ENCODE assay signal across 8 mouse cellular contexts in the genomic region with DNA sequence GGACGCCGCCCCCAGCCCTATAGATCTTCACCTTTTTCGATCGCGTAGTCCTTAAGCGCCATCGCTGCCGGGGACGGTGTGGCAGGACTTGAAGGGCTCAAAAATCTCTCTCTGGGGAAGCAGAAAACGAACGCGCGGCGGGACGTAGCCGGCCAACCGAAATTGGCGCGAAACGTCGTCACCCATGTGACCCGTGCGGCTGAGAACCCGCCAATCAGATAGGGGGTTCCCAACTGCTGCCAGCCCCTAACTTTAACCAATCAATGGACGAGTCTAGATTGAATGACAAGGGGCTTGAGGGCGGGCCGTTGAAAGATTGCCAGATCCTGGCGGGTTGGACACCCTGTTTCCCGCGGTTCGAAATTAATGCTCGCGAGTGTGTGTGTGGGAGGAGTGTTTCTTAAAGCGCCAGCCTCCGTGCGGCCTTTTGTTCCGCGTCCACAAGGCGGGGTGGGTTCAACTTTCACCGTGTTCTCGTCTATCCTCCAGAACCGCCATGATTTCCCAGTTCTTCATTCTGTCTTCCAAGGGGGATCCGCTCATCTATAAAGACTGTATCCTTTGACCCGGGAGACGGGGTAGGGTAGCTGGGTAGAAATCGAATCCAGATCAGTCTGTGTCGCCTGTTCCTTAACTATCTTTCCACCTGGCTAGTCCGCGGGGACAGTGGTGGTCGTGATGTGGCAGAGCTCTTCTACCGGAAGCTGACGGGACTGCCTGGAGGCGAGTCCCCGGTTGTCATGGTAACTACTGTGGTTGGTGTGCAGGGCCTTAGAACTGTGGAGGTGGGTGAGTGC. TPM values are rescaled to one million over a fixed set of nuclear protein-coding genes. Genes with fewer than 3 reads are reported as not detected.
DNase-seq lines count a peak whose midpoint lies in the region; ATAC-seq and TF ChIP-seq lines count a peak whose summit lies in the region.

Ap4m1 (plus strand) TSS at position 308 of the 797 bp plus-strand sequence.
Mcm7 (minus strand) TSS at position 728 of the 797 bp plus-strand sequence.

- no peak for TF ChIP-seq CTCF in bone marrow macrophage, adult 2 months (IDR thresholded peaks at IDR 0.05; ENCODE audit: low read depth, low read length)
- TF ChIP-seq CTCF in embryonic fibroblast, embryonic 13.5 days (IDR thresholded peaks at IDR 0.05; ENCODE audit: borderline replicate concordance, insufficient read depth, low read length): no peak

- ATAC-seq in kidney, embryonic 14.5 days (ENCODE audit: low FRiP score, low TSS enrichment): peak; percentile 91
- ATAC-seq in limb, embryonic 15.5 days (ENCODE audit: insufficient number of reproducible peaks, low FRiP score, low TSS enrichment, low read depth): peak; percentile 91

- TF ChIP-seq POLR2A in bone marrow macrophage, adult 2 months (IDR thresholded peaks at IDR 0.05; ENCODE audit: borderline replicate concordance, low read depth, low read length): no peak; the same call in 1 of the 2 replicates
- peak; percentile 62 for TF ChIP-seq POLR2A in embryonic fibroblast, embryonic 13.5 days (IDR thresholded peaks at IDR 0.05; ENCODE audit: low read depth, low read length)

- H3K27ac ChIP-seq in bone marrow macrophage, adult 2 months (ENCODE audit: insufficient read depth, low read depth, low read length): peak within 1 kb of the TSS; percentile 85
- peak within 1 kb of the TSS; percentile 91 for H3K27ac ChIP-seq in embryonic fibroblast, embryonic 13.5 days (ENCODE audit: insufficient read depth, low read length)
- peak within 1 kb of the TSS; percentile 98 for H3K27ac ChIP-seq in kidney, embryonic 14.5 days (ENCODE audit: low read depth, low read length)
- H3K27ac ChIP-seq in limb, embryonic 15.5 days: peak within 1 kb of the TSS; percentile 94

- under 1% methylated on average over 54 of the region's 54 CpGs for WGBS in kidney, embryonic 14.5 days
- under 1% methylated on average over 54 of the region's 54 CpGs for WGBS in limb, embryonic 15.5 days

- DNase-seq in A20 (ENCODE audit: low read depth, low spot score): peak; percentile 97
- peak; percentile 99 for DNase-seq in heart, adult 9 months (ENCODE audit: low spot score in 2 of 2)
- peak; percentile 95 to 97 for DNase-seq in monocyte, adult 2 months (ENCODE audit: low read depth in 1 of 2, low spot score in 2 of 2)
- DNase-seq in spleen, postnatal 36 days (ENCODE audit: low spot score in 2 of 2): peak; percentile 93 to 96

- H3K36me3 ChIP-seq in kidney, embryonic 14.5 days (ENCODE audit: control insufficient read depth, insufficient read depth, low read length): peaks cover 61% of the 10 kb centered on the region
- H3K36me3 ChIP-seq in limb, embryonic 15.5 days: peaks cover 53% of the 10 kb centered on the region

- peak within 1 kb of the TSS; percentile 80 for H3K4me2 ChIP-seq in kidney, embryonic 14.5 days (replicated peaks; ENCODE audit: low read depth, low read length)
- peak within 1 kb of the TSS; percentile 88 for H3K4me2 ChIP-seq in limb, embryonic 15.5 days

- peak within 1 kb of the TSS; percentile 78 for H3K4me3 ChIP-seq in bone marrow macrophage, adult 2 months (ENCODE audit: insufficient read depth, low read length)
- peak within 1 kb of the TSS; percentile 94 for H3K4me3 ChIP-seq in embryonic fibroblast, embryonic 13.5 days (ENCODE audit: insufficient read depth, low read length)
- H3K4me3 ChIP-seq in kidney, embryonic 14.5 days (ENCODE audit: low read length): peak within 1 kb of the TSS; percentile 82
- H3K4me3 ChIP-seq in limb, embryonic 15.5 days: peak within 1 kb of the TSS; percentile 83

- H3K9me3 ChIP-seq in kidney, embryonic 14.5 days (ENCODE audit: control insufficient read depth, low read length): no peaks in the 10 kb centered on the region
- no peaks in the 10 kb centered on the region for H3K9me3 ChIP-seq in limb, embryonic 15.5 days

- no peaks in the 10 kb centered on the region for H3K27me3 ChIP-seq in kidney, embryonic 14.5 days (ENCODE audit: control insufficient read depth, insufficient read depth, low read length)
- H3K27me3 ChIP-seq in limb, embryonic 15.5 days: no peaks in the 10 kb centered on the region

- peak within 1 kb of the TSS; percentile 89 for H3K9ac ChIP-seq in kidney, embryonic 14.5 days (ENCODE audit: low read depth, low read length)
- H3K9ac ChIP-seq in limb, embryonic 15.5 days: peak within 1 kb of the TSS; percentile 71

- peaks cover 25% of the 10 kb centered on the region for H3K4me1 ChIP-seq in bone marrow macrophage, adult 2 months (ENCODE audit: control insufficient read depth, insufficient read depth, low read length)
- H3K4me1 ChIP-seq in embryonic fibroblast, embryonic 13.5 days (ENCODE audit: control insufficient read depth, insufficient read depth, low read length): no peaks in the 10 kb centered on the region
- H3K4me1 ChIP-seq in kidney, embryonic 14.5 days (ENCODE audit: control insufficient read depth, insufficient read depth, low read length): peaks cover 8% of the 10 kb centered on the region
- H3K4me1 ChIP-seq in limb, embryonic 15.5 days: peaks cover 13% of the 10 kb centered on the region

RNA-seq across cellular contexts. Expression of gene Ap4m1, which starts in this region (rescaled TPM):
- 34.1 and 40.5 TPM in 2 replicates for polyA plus RNA-seq in bone marrow macrophage, adult 2 months (2012; ENCODE audit: insufficient read depth, insufficient read length, missing spikeins)
- polyA plus RNA-seq in embryonic fibroblast, embryonic 13.5 days (2011; ENCODE audit: insufficient read length, low read depth, missing spikeins): 22.2 and 26.5 TPM in 2 replicates
- 18.1 and 22.6 TPM in 2 replicates for polyA plus RNA-seq in kidney, embryonic 14.5 days (2014; fragmentation: Nextera tagmentation; extraction: Ambion mirVana)
- 22.8 and 24.3 TPM in 2 replicates for polyA plus RNA-seq in limb, embryonic 15.5 days (2015; fragmentation: Nextera tagmentation; extraction: Ambion mirVana)

RNA-seq across cellular contexts. Expression of gene Mcm7, which starts in this region (rescaled TPM):
- polyA plus RNA-seq in bone marrow macrophage, adult 2 months (2012; ENCODE audit: insufficient read depth, insufficient read length, missing spikeins): 34.6 and 46.6 TPM in 2 replicates
- polyA plus RNA-seq in embryonic fibroblast, embryonic 13.5 days (2011; ENCODE audit: insufficient read length, low read depth, missing spikeins): 79.1 and 85.3 TPM in 2 replicates
- 176 and 241 TPM in 2 replicates for polyA plus RNA-seq in kidney, embryonic 14.5 days (2014; fragmentation: Nextera tagmentation; extraction: Ambion mirVana)
- polyA plus RNA-seq in limb, embryonic 15.5 days (2015; fragmentation: Nextera tagmentation; extraction: Ambion mirVana): 139 and 143 TPM in 2 replicates

Comparison
In these comparisons a context has a peak if more than half of its experiments do, and no peak if none do; other contexts are left out.
1. Peak in every context shown above with its lines: DNase-seq, ATAC-seq, H3K4me3 ChIP-seq and H3K27ac ChIP-seq.